Mouse (Mus musculus): ENCODE measurements around the gene 1500009C09Rik.

Gene 1500009C09Rik

GRCm38 (mm10) chr15:82247131-82247776 is 4.9 kb upstream of the 1500009C09Rik start:
- no peak for DNase-seq (ENCODE audit: low spot score)

- DNase-seq (ENCODE audit: low spot score), result no peak
Measured at GRCm38 (mm10) chr15:82251579-82251978, 618 bp upstream of the 1500009C09Rik start.

- DNase-seq (ENCODE audit: low spot score), result no peak
Measured at GRCm38 (mm10) chr15:82255248-82255647, 3.1 kb downstream of the 1500009C09Rik start.

- DNase-seq (ENCODE audit: low spot score), result peak; percentile 88
Measured at GRCm38 (mm10) chr15:82255944-82256383, 3.8 kb downstream of the 1500009C09Rik start.

- DNase-seq (ENCODE audit: low spot score), result peak; percentile 78
Measured at GRCm38 (mm10) chr15:82259510-82259909, 7.3 kb downstream of the 1500009C09Rik start.

- DNase-seq (ENCODE audit: low spot score), result peak; percentile 74
Measured at GRCm38 (mm10) chr15:82266356-82266755, 14.2 kb downstream of the 1500009C09Rik start.

- DNase-seq (ENCODE audit: low spot score), result peak; percentile 69
Measured at GRCm38 (mm10) chr15:82268185-82268584, 16.0 kb downstream of the 1500009C09Rik start.

- no peak for DNase-seq (ENCODE audit: low spot score)
Measured at GRCm38 (mm10) chr15:82268783-82269182, 16.6 kb downstream of the 1500009C09Rik start.

- peak; percentile 71 for DNase-seq (ENCODE audit: low spot score)
Measured at GRCm38 (mm10) chr15:82271201-82271600, 19.0 kb downstream of the 1500009C09Rik start.

- DNase-seq (ENCODE audit: low spot score), result no peak
Measured at GRCm38 (mm10) chr15:82272295-82272694, 20.1 kb downstream of the 1500009C09Rik start.

- no peak for DNase-seq (ENCODE audit: low spot score)
Measured at GRCm38 (mm10) chr15:82274593-82274926, 22.4 kb downstream of the 1500009C09Rik start, which contains the start of gene Sept3. Gene Sept3, plus strand, starts transcription at chr15:82274893.

GRCm38 (mm10) chr15:82274927-82275901 is 23.0 kb downstream of the 1500009C09Rik start:
- peak; percentile 71 for DNase-seq (ENCODE audit: low spot score)

- DNase-seq (ENCODE audit: low spot score), result no peak
Measured at GRCm38 (mm10) chr15:82277591-82277990, 25.4 kb downstream of the 1500009C09Rik start.

GRCm38 (mm10) chr15:82280638-82281037 is 28.4 kb downstream of the 1500009C09Rik start:
- no peak for DNase-seq (ENCODE audit: low spot score)

- peak; percentile 3 for DNase-seq (ENCODE audit: low spot score)
Measured at GRCm38 (mm10) chr15:82286157-82286556, 34.0 kb downstream of the 1500009C09Rik start.

- DNase-seq (ENCODE audit: low spot score), result no peak
Measured at GRCm38 (mm10) chr15:82290252-82290651, 38.1 kb downstream of the 1500009C09Rik start.

- no peak for DNase-seq (ENCODE audit: low spot score)
Measured at GRCm38 (mm10) chr15:82292851-82293250, 40.7 kb downstream of the 1500009C09Rik start.

- DNase-seq (ENCODE audit: low spot score), result no peak
Measured at GRCm38 (mm10) chr15:82293271-82293711, 41.1 kb downstream of the 1500009C09Rik start.

GRCm38 (mm10) chr15:82294059-82294458 is 41.9 kb downstream of the 1500009C09Rik start:
- DNase-seq (ENCODE audit: low spot score), result peak; percentile 35

GRCm38 (mm10) chr15:82298764-82299561 is 46.8 kb downstream of the 1500009C09Rik start, which contains the start of gene Wbp2nl:
Gene Wbp2nl, plus strand, starts transcription at chr15:82298954.
- DNase-seq (ENCODE audit: low spot score), result no peak

GRCm38 (mm10) chr15:82307107-82307506 is 54.9 kb downstream of the 1500009C09Rik start:
- no peak for DNase-seq (ENCODE audit: low spot score)

- DNase-seq (ENCODE audit: low spot score), result no peak
Measured at GRCm38 (mm10) chr15:82308416-82308815, 56.2 kb downstream of the 1500009C09Rik start.
